Mouse (Mus musculus): ENCODE results near the gene Nelfa.

DNA sequence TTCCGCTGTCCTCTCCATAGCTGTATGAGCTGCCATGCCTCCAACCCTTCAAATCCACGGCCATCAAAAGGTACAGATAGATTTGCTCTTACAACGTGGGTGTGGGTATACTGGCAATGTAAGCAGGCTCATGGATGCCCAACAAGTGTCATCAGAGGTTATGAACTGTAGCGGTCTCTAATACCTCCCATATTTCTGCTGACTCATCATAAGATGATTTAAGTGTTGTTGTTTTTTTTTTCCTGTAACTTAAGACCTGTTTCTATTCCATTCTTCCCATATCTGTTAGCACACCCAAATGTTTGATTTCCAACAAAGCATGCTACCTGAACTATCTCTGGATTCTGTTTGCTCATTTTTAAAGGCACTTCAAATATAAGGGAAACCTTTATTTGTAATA is 55.1 kb downstream of the Nelfa start:
- TF ChIP-seq CTCF (IDR thresholded peaks at IDR 0.05; ENCODE audit: borderline replicate concordance, insufficient read depth, low read length) (no peak), POLR2A (IDR thresholded peaks at IDR 0.05; ENCODE audit: low read depth, low read length) (no peak)

Data from embryonic fibroblast, embryonic 13.5 days (primary cell).